Mouse (Mus musculus): ENCODE measurements at regions not wholly inside any gene's neighbourhood (a gene's known extent, or its start where the extent isn't known, plus 50 kb on each side); places are given as distances from the start of the nearest gene placed in this dataset.

DNA sequence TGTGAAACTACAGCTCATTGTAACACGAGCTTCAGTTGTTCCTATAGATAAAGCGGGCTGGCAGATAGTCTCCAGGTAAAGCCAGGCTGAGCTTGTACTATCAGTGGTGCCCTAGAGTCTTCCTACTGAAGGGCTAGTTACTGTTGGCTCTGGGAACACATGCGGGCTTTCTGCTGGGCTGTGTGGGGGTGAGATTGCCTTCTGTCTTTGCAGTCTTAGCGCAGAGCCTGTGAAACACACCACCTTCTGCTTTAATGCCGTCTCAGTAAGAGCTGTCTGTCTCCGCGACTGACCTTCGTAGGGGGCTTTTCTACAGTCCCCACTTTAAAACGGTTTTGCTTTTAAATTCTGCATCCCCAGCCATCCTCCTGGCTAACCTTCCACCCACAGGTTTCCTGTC, 76.7 kb downstream of the Trim29 start:
- no peaks in the 10 kb centered on the region for H3K36me3 ChIP-seq (ENCODE audit: control insufficient read depth, insufficient read depth, low read length)
- no peak overlapping the region for H3K4me3 ChIP-seq (ENCODE audit: low read depth, low read length)
- no peak overlapping the region for H3K9ac ChIP-seq (ENCODE audit: low read depth, low read length)
- WGBS = 61% methylated on average over 9 of the region's 9 CpGs
- H3K4me2 ChIP-seq (ENCODE audit: low read depth, low read length) = no peak overlapping the region
- DNase-seq (ENCODE audit: low spot score) (no peak), ATAC-seq (ENCODE audit: low read depth) (no peak)
- H3K4me1 ChIP-seq (ENCODE audit: control insufficient read depth, insufficient read depth, low read length) = no peaks in the 10 kb centered on the region
- no peaks in the 10 kb centered on the region for H3K9me3 ChIP-seq (ENCODE audit: control insufficient read depth, low read length)
- H3K27me3 ChIP-seq (replicated peaks; ENCODE audit: control insufficient read depth, insufficient read depth, low read length) = no peaks in the 10 kb centered on the region
- no peak overlapping the region for H3K27ac ChIP-seq (replicated peaks; ENCODE audit: low read depth, low read length)

DNA sequence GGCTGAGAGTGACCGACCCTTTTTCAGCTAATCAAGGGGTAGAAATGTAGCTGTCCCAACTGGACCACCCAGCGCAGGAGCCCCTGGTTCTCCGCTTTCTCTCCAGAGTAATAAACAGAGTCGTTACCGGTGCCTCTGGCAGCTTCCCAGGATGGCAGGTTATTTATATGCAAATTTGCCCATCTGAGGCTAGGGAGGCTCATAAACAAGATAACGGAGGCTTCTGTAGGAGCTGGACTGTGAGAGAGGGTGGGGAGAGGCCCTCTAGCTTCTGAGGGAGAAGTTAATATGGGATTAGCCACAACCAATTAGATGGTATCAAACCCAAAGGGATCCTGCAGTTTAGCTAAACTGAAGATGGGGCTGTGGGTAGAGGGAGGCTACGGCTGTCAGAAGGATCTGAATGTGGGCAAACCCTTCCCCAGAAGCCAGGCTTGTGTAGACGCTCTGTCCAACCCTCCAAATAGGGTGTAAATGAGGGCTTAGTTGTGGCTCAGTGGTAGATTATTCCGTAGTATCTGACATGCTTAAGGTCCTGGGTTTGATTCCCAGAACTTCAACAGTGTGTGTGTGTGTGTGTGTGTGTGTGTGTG, 78.9 kb downstream of the Trim29 start:
- Histone ChIP-seq H3K4me2 (ENCODE audit: low read depth, low read length) (no peak overlapping the region), H3K9me3 (ENCODE audit: control insufficient read depth, low read length) (0 out of 2 replicates have a peak, but pooled peaks cover 3% of the 10 kb centered on the region), H3K4me1 (ENCODE audit: control insufficient read depth, insufficient read depth, low read length) (no peaks in the 10 kb centered on the region), H3K27ac (replicated peaks; ENCODE audit: low read depth, low read length) (no peak overlapping the region), H3K27me3 (replicated peaks; ENCODE audit: control insufficient read depth, insufficient read depth, low read length) (no peaks in the 10 kb centered on the region), H3K36me3 (ENCODE audit: control insufficient read depth, insufficient read depth, low read length) (no peaks in the 10 kb centered on the region), H3K9ac (ENCODE audit: low read depth, low read length) (no peak overlapping the region), H3K4me3 (ENCODE audit: low read depth, low read length) (no peak overlapping the region)
- 43% methylated on average over 9 of the region's 9 CpGs for WGBS
- ATAC-seq (ENCODE audit: low read depth) (no peak), DNase-seq (ENCODE audit: low spot score) (no peak)

DNA sequence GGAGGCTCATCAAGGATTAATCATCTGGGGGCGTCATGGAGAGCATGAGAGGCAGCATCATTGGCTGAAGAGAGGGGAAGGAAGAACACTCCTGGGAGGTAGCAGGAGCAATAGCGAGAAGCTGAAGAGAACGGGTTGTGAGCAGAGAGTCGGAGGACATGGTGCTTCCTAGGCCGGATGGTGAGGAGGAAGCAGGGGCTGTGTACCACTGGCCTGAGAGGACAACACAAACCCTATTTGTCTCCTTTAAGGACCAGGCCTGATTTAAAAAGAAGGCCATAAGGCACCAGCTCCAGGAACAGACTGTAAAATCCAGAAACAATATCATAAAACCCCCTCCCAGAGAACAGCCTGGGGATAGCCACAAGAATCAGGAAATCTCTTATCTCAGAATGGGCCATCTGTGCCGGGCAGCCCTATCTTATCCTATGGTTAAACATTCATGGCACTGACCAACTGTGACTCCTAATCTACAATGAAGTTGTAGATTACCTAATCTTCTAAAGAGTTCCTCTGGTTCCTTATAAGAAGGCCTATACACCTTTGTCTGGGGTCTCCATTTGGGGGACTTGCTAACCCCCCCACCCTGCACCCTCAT, 81.9 kb downstream of the Trim29 start:
- no peak overlapping the region for H3K9ac ChIP-seq (ENCODE audit: low read depth, low read length)
- H3K4me3 ChIP-seq (ENCODE audit: low read depth, low read length) = no peak overlapping the region
- H3K27ac ChIP-seq (replicated peaks; ENCODE audit: low read depth, low read length) = no peak overlapping the region
- H3K36me3 ChIP-seq (ENCODE audit: control insufficient read depth, insufficient read depth, low read length) = no peaks in the 10 kb centered on the region
- H3K27me3 ChIP-seq (replicated peaks; ENCODE audit: control insufficient read depth, insufficient read depth, low read length) = no peaks in the 10 kb centered on the region
- H3K9me3 ChIP-seq (ENCODE audit: control insufficient read depth, low read length) = 0 out of 2 replicates have a peak, but pooled peaks cover 3% of the 10 kb centered on the region
- H3K4me1 ChIP-seq (ENCODE audit: control insufficient read depth, insufficient read depth, low read length) = no peaks in the 10 kb centered on the region
- WGBS = 73% methylated on average over 6 of the region's 6 CpGs
- DNase-seq (ENCODE audit: low spot score) (no peak), ATAC-seq (ENCODE audit: low read depth) (no peak)
- no peak overlapping the region for H3K4me2 ChIP-seq (ENCODE audit: low read depth, low read length)

- Histone ChIP-seq H3K36me3 (ENCODE audit: control insufficient read depth, insufficient read depth, low read length) (no peaks in the 10 kb centered on the region), H3K4me3 (ENCODE audit: low read depth, low read length) (no peak overlapping the region), H3K27ac (replicated peaks; ENCODE audit: low read depth, low read length) (no peak overlapping the region), H3K9me3 (ENCODE audit: control insufficient read depth, low read length) (0 out of 2 replicates have a peak, but pooled peaks cover 3% of the 10 kb centered on the region), H3K9ac (ENCODE audit: low read depth, low read length) (no peak overlapping the region), H3K4me2 (ENCODE audit: low read depth, low read length) (no peak overlapping the region), H3K27me3 (replicated peaks; ENCODE audit: control insufficient read depth, insufficient read depth, low read length) (no peaks in the 10 kb centered on the region), H3K4me1 (ENCODE audit: control insufficient read depth, insufficient read depth, low read length) (no peaks in the 10 kb centered on the region)
- peak; percentile 57 for ATAC-seq (ENCODE audit: low read depth)
- DNase-seq (ENCODE audit: low spot score) = peak; percentile 78
- WGBS = 29% methylated on average over 5 of the region's 5 CpGs
These were observed 83.6 kb downstream of the Trim29 start for GRCm38 (mm10) chr9:43394204-43394603.

GRCm38 (mm10) chr9:43395209-43395608, 84.6 kb downstream of the Trim29 start:
- Histone ChIP-seq H3K9ac (ENCODE audit: low read depth, low read length) (no peak overlapping the region), H3K27me3 (replicated peaks; ENCODE audit: control insufficient read depth, insufficient read depth, low read length) (no peaks in the 10 kb centered on the region), H3K9me3 (ENCODE audit: control insufficient read depth, low read length) (0 out of 2 replicates have a peak, but pooled peaks cover 3% of the 10 kb centered on the region), H3K4me3 (ENCODE audit: low read depth, low read length) (no peak overlapping the region), H3K36me3 (ENCODE audit: control insufficient read depth, insufficient read depth, low read length) (no peaks in the 10 kb centered on the region), H3K27ac (replicated peaks; ENCODE audit: low read depth, low read length) (no peak overlapping the region), H3K4me2 (ENCODE audit: low read depth, low read length) (no peak overlapping the region), H3K4me1 (ENCODE audit: control insufficient read depth, insufficient read depth, low read length) (no peaks in the 10 kb centered on the region)
- DNase-seq (ENCODE audit: low spot score) (no peak), ATAC-seq (ENCODE audit: low read depth) (no peak)
- 38% methylated on average over 5 of the region's 5 CpGs for WGBS

GRCm38 (mm10) chr9:43396566-43396965, 85.9 kb downstream of the Trim29 start:
- DNase-seq (ENCODE audit: low spot score) (no peak), ATAC-seq (ENCODE audit: low read depth) (no peak)
- Histone ChIP-seq H3K9me3 (ENCODE audit: control insufficient read depth, low read length) (0 out of 2 replicates have a peak, but pooled peaks cover 3% of the 10 kb centered on the region), H3K4me3 (ENCODE audit: low read depth, low read length) (no peak overlapping the region), H3K27ac (replicated peaks; ENCODE audit: low read depth, low read length) (no peak overlapping the region), H3K4me1 (ENCODE audit: control insufficient read depth, insufficient read depth, low read length) (no peaks in the 10 kb centered on the region), H3K9ac (ENCODE audit: low read depth, low read length) (no peak overlapping the region), H3K36me3 (ENCODE audit: control insufficient read depth, insufficient read depth, low read length) (no peaks in the 10 kb centered on the region), H3K4me2 (ENCODE audit: low read depth, low read length) (no peak overlapping the region), H3K27me3 (replicated peaks; ENCODE audit: control insufficient read depth, insufficient read depth, low read length) (no peaks in the 10 kb centered on the region)

DNA sequence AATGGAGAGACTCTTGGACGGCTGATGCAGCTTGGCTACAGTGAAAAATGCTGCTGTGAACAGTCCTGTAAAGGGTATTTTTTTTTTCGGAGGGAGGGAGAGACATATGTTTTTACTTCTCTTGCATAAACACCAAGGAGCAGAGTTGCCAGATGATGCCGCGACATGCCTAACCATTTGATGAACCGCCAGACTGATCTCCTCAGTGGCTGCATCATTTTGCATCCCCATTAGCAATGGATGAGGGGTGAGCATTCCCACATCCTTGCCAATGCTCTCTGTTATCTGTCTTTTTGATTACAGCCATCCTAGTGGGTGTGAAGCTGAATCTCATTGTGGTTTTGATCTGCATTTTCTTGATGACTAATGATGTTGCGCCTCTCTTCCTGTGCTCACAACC, 97.8 kb downstream of the Trim29 start:
- H3K4me3 ChIP-seq (ENCODE audit: low read depth, low read length) = no peak overlapping the region
- DNase-seq (ENCODE audit: low spot score) (peak; percentile 62), ATAC-seq (ENCODE audit: low read depth) (no peak)
- no peaks in the 10 kb centered on the region for H3K27me3 ChIP-seq (replicated peaks; ENCODE audit: control insufficient read depth, insufficient read depth, low read length)
- no peak overlapping the region for H3K4me2 ChIP-seq (ENCODE audit: low read depth, low read length)
- WGBS = 41% methylated on average over 6 of the region's 6 CpGs
- no peak overlapping the region for H3K27ac ChIP-seq (replicated peaks; ENCODE audit: low read depth, low read length)
- no peaks in the 10 kb centered on the region for H3K9me3 ChIP-seq (ENCODE audit: control insufficient read depth, low read length)
- H3K4me1 ChIP-seq (ENCODE audit: control insufficient read depth, insufficient read depth, low read length) = no peaks in the 10 kb centered on the region
- H3K9ac ChIP-seq (ENCODE audit: low read depth, low read length) = no peak overlapping the region
- H3K36me3 ChIP-seq (ENCODE audit: control insufficient read depth, insufficient read depth, low read length) = no peaks in the 10 kb centered on the region

GRCm38 (mm10) chr9:43412473-43412872, 101.8 kb downstream of the Trim29 start:
- Histone ChIP-seq H3K9ac (ENCODE audit: low read depth, low read length) (no peak overlapping the region), H3K4me1 (ENCODE audit: control insufficient read depth, insufficient read depth, low read length) (no peaks in the 10 kb centered on the region), H3K4me3 (ENCODE audit: low read depth, low read length) (no peak overlapping the region), H3K9me3 (ENCODE audit: control insufficient read depth, low read length) (no peaks in the 10 kb centered on the region), H3K4me2 (ENCODE audit: low read depth, low read length) (no peak overlapping the region), H3K36me3 (ENCODE audit: control insufficient read depth, insufficient read depth, low read length) (no peaks in the 10 kb centered on the region), H3K27ac (replicated peaks; ENCODE audit: low read depth, low read length) (no peak overlapping the region), H3K27me3 (replicated peaks; ENCODE audit: control insufficient read depth, insufficient read depth, low read length) (no peaks in the 10 kb centered on the region)
- WGBS = 58% methylated on average over 3 of the region's 3 CpGs
- DNase-seq (ENCODE audit: low spot score) (no peak), ATAC-seq (ENCODE audit: low read depth) (no peak)
